Mouse (Mus musculus): ENCODE measurements around the gene Ttc30b. TPM values are rescaled to one million over a fixed set of nuclear protein-coding genes. Genes with fewer than 3 reads are reported as not detected.

Ttc30b gene
- polyA plus RNA-seq, 1 experiment from 2014 or later, result 21.7 TPM

- H3K4me1 ChIP-seq, result no peaks in the 10 kb centered on the region
- WGBS, result 87% methylated on average over 9 of the region's 9 CpGs
- ATAC-seq (ENCODE audit: insufficient number of reproducible peaks, low FRiP score, low TSS enrichment, low read depth), result no peak
- no peaks in the 10 kb centered on the region for H3K9me3 ChIP-seq (replicated peaks)
- peaks cover 15% of the 10 kb centered on the region for H3K36me3 ChIP-seq
- H3K4me2 ChIP-seq (replicated peaks), result no peak overlapping the region
- H3K27me3 ChIP-seq, result no peaks in the 10 kb centered on the region
- no peak overlapping the region for H3K27ac ChIP-seq (replicated peaks)
- H3K4me3 ChIP-seq (replicated peaks), result no peak overlapping the region
- H3K9ac ChIP-seq, result no peak overlapping the region
Measured at GRCm38 (mm10) chr2:75901869-75902268, 36.5 kb downstream of the Ttc30b start.

DNA sequence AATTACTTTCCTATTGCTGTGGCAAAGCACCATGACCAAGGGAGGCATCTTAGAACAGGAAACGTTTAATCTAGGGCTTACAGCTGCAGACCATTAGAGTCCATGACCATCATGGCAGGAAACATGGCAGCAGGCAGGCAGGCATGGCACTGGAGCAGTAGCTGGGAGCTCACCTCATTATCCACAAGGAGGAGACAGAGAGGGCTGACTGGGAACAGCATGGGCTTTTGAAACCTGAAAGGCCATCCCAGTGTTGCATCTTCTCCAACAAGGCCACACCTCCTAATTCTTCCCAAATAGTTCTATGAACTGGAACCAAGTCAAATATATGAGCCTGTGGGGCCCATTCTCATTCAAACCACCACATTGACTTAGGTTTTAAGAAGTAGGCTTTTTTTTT lies 38.1 kb downstream of the Ttc30b start:
- no peaks in the 10 kb centered on the region for H3K4me1 ChIP-seq

DNA sequence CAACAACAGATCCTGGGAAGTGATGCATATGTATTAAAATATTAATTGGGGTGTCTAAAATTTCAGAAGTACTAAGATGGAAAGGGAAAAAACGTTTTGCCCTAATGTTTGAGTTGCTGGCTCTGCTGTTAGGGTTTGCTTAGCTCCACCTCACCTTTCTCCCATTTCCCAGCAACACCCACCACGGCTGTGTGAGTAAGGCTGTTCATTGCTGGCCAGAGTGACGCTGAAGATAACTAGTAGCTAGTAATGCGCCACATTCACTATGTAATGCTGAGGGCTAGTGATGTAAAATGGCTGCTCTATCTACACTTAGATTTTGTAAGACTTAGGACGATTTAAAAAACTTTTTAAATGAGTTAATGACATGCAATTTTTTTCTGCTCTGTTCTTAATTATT lies 42.7 kb downstream of the Ttc30b start:
- Histone ChIP-seq H3K9me3 (replicated peaks) (no peaks in the 10 kb centered on the region), H3K4me3 (replicated peaks) (no peak overlapping the region), H3K4me2 (replicated peaks) (no peak overlapping the region), H3K4me1 (no peaks in the 10 kb centered on the region), H3K9ac (no peak overlapping the region), H3K27ac (replicated peaks) (no peak overlapping the region), H3K36me3 (peaks cover 10% of the 10 kb centered on the region), H3K27me3 (no peaks in the 10 kb centered on the region)
- WGBS, result 82% methylated on average over 5 of the region's 5 CpGs
- ATAC-seq (ENCODE audit: insufficient number of reproducible peaks, low FRiP score, low TSS enrichment, low read depth), result no peak

More for the DNA sequence above, 38.1 kb downstream of the Ttc30b start:
- Histone ChIP-seq H3K9ac (no peak overlapping the region), H3K4me3 (replicated peaks) (no peak overlapping the region), H3K27me3 (no peaks in the 10 kb centered on the region), H3K27ac (replicated peaks) (no peak overlapping the region), H3K9me3 (replicated peaks) (no peaks in the 10 kb centered on the region), H3K36me3 (peaks cover 15% of the 10 kb centered on the region), H3K4me2 (replicated peaks) (no peak overlapping the region)
- no peak for ATAC-seq (ENCODE audit: insufficient number of reproducible peaks, low FRiP score, low TSS enrichment, low read depth)
- WGBS, result 80% methylated on average over 1 of the region's 1 CpGs

- H3K9me3 ChIP-seq (replicated peaks), result no peaks in the 10 kb centered on the region
- no peaks in the 10 kb centered on the region for H3K4me1 ChIP-seq
- H3K4me2 ChIP-seq (replicated peaks), result no peak overlapping the region
- ATAC-seq (ENCODE audit: insufficient number of reproducible peaks, low FRiP score, low TSS enrichment, low read depth), result no peak
- no peak overlapping the region for H3K27ac ChIP-seq (replicated peaks)
- no peak overlapping the region for H3K9ac ChIP-seq
- 56% methylated on average over 4 of the region's 4 CpGs for WGBS
- no peaks in the 10 kb centered on the region for H3K27me3 ChIP-seq
- no peak overlapping the region for H3K4me3 ChIP-seq (replicated peaks)
- H3K36me3 ChIP-seq, result 0 out of 2 replicates have a peak, but pooled peaks cover 5% of the 10 kb centered on the region
Measured at GRCm38 (mm10) chr2:75891981-75892380, 46.4 kb downstream of the Ttc30b start.

Other genes with a start within 250 kb of the Ttc30b start
- gene Nfe2l2, start 233.9 kb downstream of the Ttc30b start, polyA plus RNA-seq (2015; fragmentation: Nextera tagmentation; extraction: Ambion mirVana), result 50.7 and 56.1 TPM in 2 replicates
- gene Agps, start 106.4 kb downstream of the Ttc30b start, polyA plus RNA-seq (2015; fragmentation: Nextera tagmentation; extraction: Ambion mirVana), result 24.5 and 27.6 TPM in 2 replicates
- gene Ttc30a2, start 39.6 kb upstream of the Ttc30b start, polyA plus RNA-seq (2015; fragmentation: Nextera tagmentation; extraction: Ambion mirVana), result 0.35 and 0.43 TPM in 2 replicates
- 6.8 and 7.5 TPM in 2 replicates for gene Ttc30a1, start 43.4 kb upstream of the Ttc30b start, polyA plus RNA-seq (2015; fragmentation: Nextera tagmentation; extraction: Ambion mirVana)